Mouse (Mus musculus): Measurements from ENCODE around the gene Phc2. TPM values are rescaled to one million over a fixed set of nuclear protein-coding genes. Genes with fewer than 3 reads are reported as not detected.

The Phc2 gene
- total and polyA plus RNA-seq, 3 experiments: 23.7 to 65.5 TPM; not detected in 1

DNA sequence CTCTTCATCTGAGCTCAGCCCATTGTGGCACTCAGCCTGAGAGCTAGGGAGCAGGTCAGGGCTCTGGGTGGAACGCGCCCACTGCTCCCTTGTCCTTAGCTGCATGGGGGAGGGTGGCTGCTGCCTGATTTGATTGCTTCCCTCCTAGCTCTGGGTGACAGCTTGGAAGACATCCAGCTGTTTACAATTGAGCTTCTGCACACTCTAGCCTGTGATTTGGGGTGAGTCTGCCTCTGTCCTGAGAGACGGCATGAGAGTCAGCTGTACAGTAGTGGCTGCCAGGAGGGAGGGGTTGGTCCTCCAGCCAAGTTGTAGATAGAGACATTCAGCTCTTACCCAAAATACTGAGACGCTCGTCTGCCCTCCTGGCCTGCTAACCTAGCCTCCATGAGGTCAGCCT is 79.7 kb downstream of the Phc2 start:
- Histone ChIP-seq H3K79me2 (ENCODE audit: control insufficient read depth, insufficient read depth, low read length, poor library complexity) (peaks cover 13% of the 10 kb centered on the region), H3K27me3 (ENCODE audit: control insufficient read depth in 1 of 2, insufficient read depth in 2 of 2, low read length in 2 of 2) (no peaks in the 10 kb centered on the region), H3K27ac (ENCODE audit: control insufficient read depth, low read depth, low read length) (no peak overlapping the region), H3K36me3 (ENCODE audit: control insufficient read depth in 1 of 2, insufficient read depth in 2 of 2, low read length in 2 of 2) (peaks cover 2 to 11% of the 10 kb centered on the region in 2 experiments), H3K9ac (ENCODE audit: control insufficient read depth, low read depth, low read length, poor library complexity, severe bottlenecking) (no peak overlapping the region), H3K4me1 (ENCODE audit: control insufficient read depth in 1 of 2, insufficient read depth in 2 of 2, low read length in 2 of 2) (peaks cover 6 to 13% of the 10 kb centered on the region in 2 experiments; a peak in 3 of 4 replicates), H3K4me3 (ENCODE audit: control insufficient read depth in 1 of 2, insufficient read depth in 1 of 2, low read depth in 2 of 2, low read length in 2 of 2) (no peak overlapping the region), H3K9me3 (replicated peaks; ENCODE audit: insufficient read depth, low read length) (no peaks in the 10 kb centered on the region)
- TF ChIP-seq POLR2AphosphoS5 (IDR thresholded peaks at IDR 0.05; ENCODE audit: borderline replicate concordance, low read depth, low read length): no peak
- no peak for TF ChIP-seq RAD21 (IDR thresholded peaks at IDR 0.05; ENCODE audit: low read depth, low read length)
- TF ChIP-seq CHD1 (IDR thresholded peaks at IDR 0.05; ENCODE audit: low read depth, low read length): no peak
- no peak for TF ChIP-seq SIN3A (IDR thresholded peaks at IDR 0.05; ENCODE audit: low read length)
- no peak for TF ChIP-seq ZC3H11A (IDR thresholded peaks at IDR 0.05; ENCODE audit: low read depth, low read length)
- TF ChIP-seq MEF2A (IDR thresholded peaks at IDR 0.05; ENCODE audit: extremely low read depth, insufficient replicate concordance, low read depth, low read length, poor library complexity, severe bottlenecking): no peak
- no peak for TF ChIP-seq MAFK (IDR thresholded peaks at IDR 0.05; ENCODE audit: borderline replicate concordance, low read depth, low read length)
- no peak for TF ChIP-seq RCOR1 (IDR thresholded peaks at IDR 0.05; ENCODE audit: low read depth, low read length)
- no peak for TF ChIP-seq NRF1 (IDR thresholded peaks at IDR 0.05; ENCODE audit: insufficient read depth, low read depth, low read length, poor library complexity, severe bottlenecking)
- DNase-seq (ENCODE audit: low read depth, low spot score): no peak

DNA sequence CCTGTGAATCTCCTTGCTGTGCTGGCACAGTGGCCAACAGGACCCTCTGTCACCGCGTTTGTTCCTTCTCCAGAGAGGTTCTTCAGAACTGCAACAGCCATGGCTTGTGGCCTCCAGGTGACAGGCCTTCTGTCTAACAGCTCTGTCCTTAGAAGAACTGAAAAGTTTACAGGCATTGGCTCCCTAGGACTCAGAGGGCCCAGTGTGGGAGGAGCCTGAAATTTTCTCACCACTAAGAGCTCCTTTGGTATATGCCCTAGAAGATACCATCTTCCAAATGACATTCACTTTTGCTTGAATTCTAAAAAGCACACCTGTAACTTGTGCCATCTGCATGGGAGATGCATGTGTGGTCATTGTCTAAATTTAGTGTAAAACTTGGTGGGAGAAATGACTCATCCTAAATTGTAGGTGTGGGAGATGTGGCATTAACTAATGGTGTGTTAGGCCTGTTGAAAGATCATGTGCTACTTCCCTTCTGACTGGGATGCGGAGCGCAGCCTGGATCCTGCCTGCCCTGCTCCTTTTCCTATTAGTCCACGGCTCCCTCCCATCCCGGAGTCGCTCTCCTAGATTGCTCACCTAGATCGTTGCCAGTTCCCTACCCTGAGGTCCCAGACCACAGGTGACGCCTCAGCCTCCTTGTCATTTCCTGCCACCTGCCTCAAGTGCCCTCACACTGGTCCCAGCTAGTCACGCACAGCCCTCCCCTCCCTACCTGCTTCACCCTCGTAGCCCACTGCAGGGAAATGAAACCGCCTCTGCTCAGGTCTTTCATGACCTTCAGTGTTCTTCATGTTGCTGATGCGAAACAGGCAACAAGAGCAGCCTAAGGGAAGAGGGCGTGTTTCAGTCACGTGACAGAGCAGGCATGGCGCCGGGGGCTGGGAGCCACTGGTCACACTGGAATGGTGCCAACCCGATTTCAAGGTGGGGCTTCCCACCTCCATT is 80.5 kb downstream of the Phc2 start:
- DNase-seq (ENCODE audit: low read depth, low spot score): no peak
- Histone ChIP-seq H3K9ac (ENCODE audit: control insufficient read depth, low read depth, low read length, poor library complexity, severe bottlenecking) (no peak overlapping the region), H3K79me2 (ENCODE audit: control insufficient read depth, insufficient read depth, low read length, poor library complexity) (peaks cover 5% of the 10 kb centered on the region; the same call in 1 of the 2 replicates), H3K27me3 (ENCODE audit: control insufficient read depth in 1 of 2, insufficient read depth in 2 of 2, low read length in 2 of 2) (no peaks in the 10 kb centered on the region), H3K36me3 (ENCODE audit: control insufficient read depth in 1 of 2, insufficient read depth in 2 of 2, low read length in 2 of 2) (peaks cover 3 to 5% of the 10 kb centered on the region in 2 experiments), H3K9me3 (replicated peaks; ENCODE audit: insufficient read depth, low read length) (no peaks in the 10 kb centered on the region), H3K4me1 (ENCODE audit: control insufficient read depth in 1 of 2, insufficient read depth in 2 of 2, low read length in 2 of 2) (peaks cover 0 to 5% of the 10 kb centered on the region in 2 experiments; a peak in 2 of 4 replicates), H3K4me3 (ENCODE audit: control insufficient read depth in 1 of 2, insufficient read depth in 1 of 2, low read depth in 2 of 2, low read length in 2 of 2) (no peak overlapping the region), H3K27ac (ENCODE audit: control insufficient read depth, low read depth, low read length) (no peak overlapping the region)
- TF ChIP-seq USF1 (IDR thresholded peaks at IDR 0.05; ENCODE audit: low read depth, low read length) (0 out of 2 replicates have a peak, but pooled peaks have one; percentile 20), KAT2A (conservative IDR thresholded peaks at IDR 0.05; ENCODE audit: low read depth, low read length) (no peak)

All from MEL (cell line).